Mouse (Mus musculus) liver (tissue): ENCODE data around the gene 1700020A23Rik.

Experiments used
- DNase-seq: peaks from one replicate; pipeline ENCODE4 v3.0.0-alpha.2; 2020; ENCODE audit warnings: mixed read lengths

1700020A23Rik gene

DNA sequence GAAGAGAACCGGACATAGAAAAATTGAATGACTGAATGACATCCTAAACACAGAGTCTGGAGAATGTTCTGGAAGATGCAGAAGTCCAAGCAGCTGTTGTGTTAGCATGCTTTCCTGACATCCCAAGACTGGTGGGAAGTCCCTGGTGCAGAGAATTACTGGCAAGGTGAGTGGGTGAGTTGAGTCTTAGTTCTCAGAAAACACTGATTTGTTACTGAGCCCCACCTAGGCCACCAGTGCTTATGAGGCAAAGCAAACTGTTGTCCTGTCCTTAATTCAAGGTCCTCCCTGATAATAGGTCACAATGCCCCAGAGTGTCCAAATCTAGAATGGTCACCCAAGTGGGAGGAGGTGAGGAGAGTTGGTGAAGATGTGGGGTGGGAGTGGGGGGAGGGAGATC is at the start of gene 1700020A23Rik, which contains the start of gene Gm28372:
Gene 1700020A23Rik, plus strand, starts transcription at position 321 of the 400 bp plus-strand sequence.
Gene Gm28372, plus strand, starts transcription at position 301 of the 400 bp plus-strand sequence.
- DNase-seq, result no peak

DNA sequence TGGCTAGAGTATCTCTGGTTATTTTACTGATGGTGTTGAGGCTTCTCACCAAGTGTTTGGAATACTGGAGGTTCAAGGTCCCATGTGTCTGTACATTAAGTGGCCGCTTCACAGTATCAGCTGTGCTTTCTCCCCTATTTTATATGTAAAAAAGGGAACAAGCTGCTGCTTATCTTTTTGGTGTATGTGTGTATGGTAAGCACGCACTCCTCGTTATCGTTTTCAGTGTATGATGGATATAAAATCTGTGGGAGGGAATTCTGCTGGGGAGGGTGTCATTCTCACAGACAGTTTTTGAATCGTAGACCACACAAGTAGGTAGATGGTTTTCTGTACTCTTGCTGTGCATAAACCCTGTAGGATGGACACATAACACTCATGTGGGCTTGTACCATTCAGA is 47.5 kb upstream of the 1700020A23Rik start:
- DNase-seq, result no peak

DNA sequence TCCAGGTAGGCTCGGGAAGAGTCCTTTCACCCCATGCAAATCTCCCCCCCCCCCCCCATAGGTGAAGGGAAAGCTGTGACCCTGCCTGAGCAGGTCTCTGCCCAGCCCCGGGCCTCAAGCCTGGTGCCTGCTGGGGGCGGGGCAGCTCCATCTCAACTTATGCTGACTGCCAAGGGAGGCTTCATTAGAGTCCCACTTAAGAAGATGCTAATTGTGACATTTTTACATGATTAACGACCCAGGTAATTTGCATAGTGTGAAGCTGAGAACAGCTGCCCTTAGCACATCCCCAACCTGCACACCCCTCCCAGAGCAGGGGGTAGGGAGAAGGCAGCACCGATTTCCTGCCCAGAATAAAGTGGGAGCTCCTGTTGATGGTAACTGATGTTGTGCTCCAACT is 46.2 kb upstream of the 1700020A23Rik start:
- DNase-seq, result no peak

DNA sequence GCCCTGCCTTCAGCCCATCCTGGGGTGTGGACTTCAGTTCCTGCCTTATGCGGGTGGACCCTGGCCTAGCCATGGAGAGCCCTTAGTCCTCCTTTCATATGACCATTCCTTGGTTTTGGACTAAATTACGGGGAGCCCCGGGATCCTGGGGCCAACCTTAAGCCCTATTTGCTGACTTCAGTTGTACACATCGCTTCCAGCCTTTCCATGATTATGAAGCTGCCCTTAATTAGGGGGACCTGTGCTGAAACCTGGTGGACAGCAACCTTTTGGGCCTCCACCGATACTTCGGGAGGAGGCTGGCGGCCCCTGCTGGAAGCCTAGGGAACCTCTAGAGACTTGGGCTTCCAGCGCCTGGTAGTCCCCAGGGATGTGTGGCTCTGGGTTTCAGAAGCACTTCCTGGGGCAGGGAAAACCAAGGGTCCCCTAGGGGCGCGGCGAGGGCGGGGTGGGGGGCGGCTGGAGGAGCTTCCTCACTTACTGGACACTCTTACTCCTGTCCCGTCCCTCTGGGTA is 42.5 kb upstream of the 1700020A23Rik start:
- DNase-seq, result peak; percentile 58

DNA sequence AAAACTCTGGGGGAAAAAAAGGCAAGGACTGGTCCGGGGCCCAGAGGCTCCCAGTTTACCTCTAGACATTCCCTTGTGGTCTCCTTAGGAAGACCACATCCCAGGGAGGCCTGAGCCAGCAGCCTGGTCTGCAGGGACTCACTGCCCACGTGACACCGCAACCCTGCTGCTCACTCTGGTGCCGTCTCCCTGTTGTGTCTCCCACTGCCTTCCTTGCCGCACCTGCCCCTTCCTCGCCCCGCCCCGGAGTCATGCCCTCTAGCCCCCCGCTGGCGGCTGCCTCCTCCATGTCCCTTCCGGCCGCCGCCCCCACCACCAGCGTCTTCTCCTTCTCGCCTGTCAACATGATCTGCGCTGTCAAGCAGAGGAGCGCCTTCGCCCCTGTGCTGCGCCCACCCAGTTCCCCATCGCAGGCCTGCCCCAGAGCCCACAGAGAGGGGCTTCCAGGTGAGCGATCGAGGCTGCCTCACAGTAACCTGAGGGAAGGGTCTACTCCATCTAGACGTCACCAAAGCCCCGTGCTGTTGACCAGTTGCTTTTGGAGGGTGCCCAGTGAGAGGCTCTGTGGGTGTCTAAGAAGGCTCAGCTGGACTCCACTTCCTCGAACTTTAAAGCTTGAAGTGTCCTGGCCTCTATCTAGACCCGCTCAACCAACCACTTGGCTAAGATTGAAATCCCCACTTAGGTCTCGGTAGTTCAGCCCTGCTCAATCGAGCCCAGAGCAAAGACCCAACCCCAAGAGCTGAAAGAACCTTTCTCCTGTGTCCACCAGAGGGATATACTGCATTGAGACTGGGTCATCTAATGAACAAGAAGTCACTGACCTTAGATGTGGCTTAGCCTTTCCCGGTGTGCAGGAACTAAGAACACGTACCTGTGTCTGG is 39.6 kb upstream of the 1700020A23Rik start:
- DNase-seq, result peak; percentile 8

DNA sequence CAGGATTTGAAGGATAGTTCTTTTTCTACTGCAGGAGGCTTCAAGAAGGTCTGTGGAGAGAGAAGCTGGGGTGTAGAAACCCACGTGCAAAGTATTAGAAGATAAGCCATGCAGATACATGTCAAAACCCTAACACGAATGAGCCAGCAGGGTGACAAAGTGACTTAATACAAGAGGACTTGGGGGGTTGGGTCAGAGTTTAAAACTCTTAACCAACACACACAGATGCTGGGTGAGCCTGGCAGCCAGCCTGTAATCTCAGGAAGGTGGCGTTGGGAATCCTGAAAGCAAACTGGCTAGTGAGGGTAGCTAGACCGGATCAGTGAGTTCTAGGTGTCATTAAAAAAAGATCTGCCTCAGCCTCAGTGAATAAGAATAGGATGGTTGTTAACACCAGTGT is 37.7 kb upstream of the 1700020A23Rik start:
- DNase-seq, result no peak

DNA sequence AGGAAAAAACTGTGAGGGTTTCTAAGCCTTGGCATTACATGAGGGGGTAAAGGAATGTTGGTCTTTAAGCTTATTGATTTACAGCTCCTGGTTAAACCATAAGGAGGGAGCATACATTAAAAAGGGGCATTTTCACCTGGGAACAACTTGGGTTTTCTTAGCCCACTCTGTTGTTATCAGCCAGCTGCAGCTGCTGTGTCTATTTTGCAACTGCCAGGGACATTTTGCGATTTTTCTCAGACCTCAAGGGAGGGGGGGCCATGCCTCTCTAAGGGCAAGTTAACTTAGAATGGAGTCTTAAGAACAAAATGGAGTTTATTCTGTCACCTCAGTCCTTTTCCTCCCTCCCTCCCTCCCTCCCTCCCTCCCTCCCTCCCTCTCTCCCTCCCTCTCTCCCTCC is 32.0 kb upstream of the 1700020A23Rik start:
- DNase-seq, result peak; percentile 19

DNA sequence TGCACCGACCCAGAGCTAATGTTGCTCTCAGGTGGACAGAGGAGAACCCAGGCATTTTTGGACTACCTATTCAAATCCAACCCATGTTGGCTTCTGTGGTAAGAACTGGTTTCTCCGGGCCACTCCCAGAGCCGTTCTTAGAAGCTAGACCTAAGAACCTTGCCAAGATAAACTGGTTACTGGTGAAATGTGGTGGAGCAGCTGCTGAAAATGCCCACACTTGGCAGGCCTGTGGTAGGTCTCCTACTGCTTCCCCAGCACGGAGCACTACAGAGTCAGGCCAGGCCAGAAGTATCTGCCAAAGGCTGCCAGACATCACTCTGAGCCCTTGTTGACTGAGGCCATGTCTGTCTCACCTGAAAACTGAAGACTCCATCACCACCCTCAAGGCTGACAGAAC is 30.1 kb upstream of the 1700020A23Rik start:
- no peak for DNase-seq

DNA sequence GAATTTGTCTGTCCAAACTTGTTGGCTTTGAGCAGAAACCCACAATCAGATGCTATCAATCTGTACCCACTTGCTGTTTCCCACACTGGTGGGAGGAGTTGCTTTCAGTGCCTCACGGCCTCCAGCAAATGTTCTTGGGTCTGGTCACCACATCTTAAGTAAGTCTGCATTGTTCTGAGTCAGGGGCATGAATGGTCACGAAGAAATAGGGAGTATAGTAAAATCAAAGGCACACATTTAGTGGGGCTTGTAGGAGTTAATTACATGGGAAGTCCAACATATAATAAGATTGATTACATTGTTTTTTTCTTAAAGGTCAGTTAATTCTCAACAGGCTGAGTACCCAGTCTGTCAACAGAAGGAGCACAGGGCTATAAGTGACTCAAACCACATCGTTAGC is 21.9 kb upstream of the 1700020A23Rik start:
- DNase-seq, result no peak

DNA sequence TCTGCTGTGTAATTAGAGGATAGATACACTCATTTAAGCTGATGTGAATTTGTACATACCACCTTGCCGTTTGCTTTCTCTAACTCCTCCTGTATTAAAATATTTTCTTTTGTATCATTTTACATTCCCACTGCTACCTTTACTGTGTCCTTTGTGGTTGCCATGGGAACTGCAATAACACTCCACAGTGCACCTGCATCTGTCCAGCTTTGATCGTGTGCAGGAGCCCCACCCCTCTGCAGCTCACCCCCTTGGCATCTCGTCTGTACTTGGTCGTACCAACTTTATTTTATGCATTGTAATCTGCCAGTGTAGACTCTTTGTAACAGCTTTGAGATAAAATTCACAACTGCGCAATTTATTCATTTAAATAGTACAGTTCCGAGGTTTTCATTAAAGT is 21.2 kb upstream of the 1700020A23Rik start:
- no peak for DNase-seq

DNA sequence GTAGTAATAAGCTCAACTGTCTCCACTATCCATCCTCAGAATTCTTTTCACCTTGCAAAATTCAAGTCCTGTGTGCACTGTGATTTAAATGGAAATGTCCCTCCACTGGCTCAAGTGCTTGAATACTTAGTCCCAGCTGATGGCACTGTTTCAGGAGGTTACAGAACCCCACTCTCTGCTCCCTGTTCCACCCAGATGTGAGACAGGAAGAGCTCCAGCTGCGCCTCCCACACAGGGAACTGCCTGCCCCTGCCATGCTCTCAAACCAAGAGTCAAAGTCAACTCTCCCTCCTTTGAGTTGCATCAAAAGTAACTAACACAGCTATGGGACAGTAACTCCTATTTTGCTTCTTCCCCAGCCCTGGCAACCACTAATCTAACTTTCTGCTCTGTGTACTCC is 18.8 kb upstream of the 1700020A23Rik start:
- no peak for DNase-seq

DNA sequence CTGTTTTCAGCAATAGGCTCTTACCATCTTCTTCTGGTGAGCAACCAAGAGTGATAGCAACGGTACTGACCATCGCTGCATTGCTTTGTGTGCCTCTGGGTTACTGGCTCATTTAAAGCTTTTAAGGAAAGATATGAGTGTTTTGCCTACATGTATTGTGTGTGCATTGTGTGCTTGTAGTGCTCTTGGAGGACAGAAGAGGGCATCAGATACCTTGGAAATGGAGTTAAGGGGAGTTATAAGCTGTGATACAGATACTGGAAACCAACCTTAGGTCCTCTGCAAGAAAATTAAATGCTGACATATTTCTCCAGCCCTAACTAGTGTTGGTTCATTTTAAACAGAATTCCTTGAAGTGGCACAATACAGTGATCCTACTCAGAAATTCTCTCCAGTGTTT is 16.3 kb upstream of the 1700020A23Rik start:
- no peak for DNase-seq

DNA sequence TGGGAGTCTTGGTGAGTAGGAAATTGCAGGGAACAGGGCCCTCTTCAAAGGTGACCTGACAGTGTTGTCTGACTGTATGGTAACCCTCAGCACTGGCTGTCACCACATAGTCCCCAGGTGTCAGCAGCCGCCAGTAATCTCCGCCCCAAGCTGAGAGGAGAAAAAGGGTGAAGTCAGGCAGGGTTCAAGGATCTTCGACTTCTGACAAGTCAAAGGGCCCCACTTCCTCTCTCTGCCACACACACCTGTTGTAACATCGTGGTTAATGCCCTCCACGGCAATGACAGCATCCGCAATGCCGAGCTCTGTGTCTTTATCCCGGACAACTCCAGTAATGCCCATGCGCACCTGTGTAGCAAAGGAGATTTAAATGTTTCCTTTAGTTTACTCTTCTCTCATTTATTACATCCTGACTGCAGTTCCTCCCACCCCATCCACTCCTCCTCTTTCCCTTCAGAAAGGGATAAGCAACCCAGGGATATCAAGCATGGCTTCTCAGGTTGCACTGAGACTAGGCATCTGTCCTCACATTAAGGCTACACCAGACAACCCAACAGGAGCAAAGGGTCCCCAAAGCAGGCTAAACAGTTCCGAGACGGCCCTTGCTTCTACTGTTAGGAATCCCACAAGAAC is 13.9 kb upstream of the 1700020A23Rik start:
- no peak for DNase-seq

DNA sequence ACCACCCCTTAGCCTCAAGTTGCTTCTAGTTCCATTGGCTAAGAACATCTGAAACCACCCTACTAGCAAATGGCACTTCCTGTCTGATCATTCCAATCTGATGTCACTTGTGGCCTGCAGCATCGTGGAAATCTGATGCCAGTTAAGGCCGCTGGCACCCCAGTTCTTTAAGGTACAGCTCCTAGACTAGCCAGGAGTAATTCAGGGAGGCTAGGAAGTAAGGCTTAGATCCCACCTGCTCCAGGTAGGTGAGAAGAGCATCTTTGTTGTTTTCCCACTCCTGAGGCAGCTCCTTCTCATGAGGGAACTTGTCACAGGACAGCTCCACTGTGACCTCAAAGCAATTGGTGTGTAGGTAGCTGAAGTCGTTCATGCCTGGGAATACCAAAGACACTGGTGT is 12.2 kb upstream of the 1700020A23Rik start:
- no peak for DNase-seq

DNA sequence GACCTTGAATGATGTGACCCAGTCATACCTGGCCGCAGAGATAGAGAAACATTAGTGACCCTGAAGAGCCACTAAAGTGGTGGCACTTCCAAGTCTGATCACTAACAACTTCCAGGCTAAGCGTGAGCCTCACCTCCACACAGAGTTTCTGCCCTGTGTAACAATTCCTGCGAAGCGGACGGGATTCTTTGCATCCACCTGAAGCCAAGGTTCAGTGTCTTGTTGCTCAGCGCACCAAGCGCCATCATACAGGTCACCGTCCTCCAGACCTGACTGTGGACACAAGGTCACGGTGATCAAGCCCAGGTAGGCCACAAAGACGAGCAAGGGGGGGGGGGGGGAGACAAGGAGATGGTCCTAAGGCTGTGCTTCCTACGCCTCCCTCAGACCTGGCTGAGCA is 9.4 kb upstream of the 1700020A23Rik start:
- no peak for DNase-seq

DNA sequence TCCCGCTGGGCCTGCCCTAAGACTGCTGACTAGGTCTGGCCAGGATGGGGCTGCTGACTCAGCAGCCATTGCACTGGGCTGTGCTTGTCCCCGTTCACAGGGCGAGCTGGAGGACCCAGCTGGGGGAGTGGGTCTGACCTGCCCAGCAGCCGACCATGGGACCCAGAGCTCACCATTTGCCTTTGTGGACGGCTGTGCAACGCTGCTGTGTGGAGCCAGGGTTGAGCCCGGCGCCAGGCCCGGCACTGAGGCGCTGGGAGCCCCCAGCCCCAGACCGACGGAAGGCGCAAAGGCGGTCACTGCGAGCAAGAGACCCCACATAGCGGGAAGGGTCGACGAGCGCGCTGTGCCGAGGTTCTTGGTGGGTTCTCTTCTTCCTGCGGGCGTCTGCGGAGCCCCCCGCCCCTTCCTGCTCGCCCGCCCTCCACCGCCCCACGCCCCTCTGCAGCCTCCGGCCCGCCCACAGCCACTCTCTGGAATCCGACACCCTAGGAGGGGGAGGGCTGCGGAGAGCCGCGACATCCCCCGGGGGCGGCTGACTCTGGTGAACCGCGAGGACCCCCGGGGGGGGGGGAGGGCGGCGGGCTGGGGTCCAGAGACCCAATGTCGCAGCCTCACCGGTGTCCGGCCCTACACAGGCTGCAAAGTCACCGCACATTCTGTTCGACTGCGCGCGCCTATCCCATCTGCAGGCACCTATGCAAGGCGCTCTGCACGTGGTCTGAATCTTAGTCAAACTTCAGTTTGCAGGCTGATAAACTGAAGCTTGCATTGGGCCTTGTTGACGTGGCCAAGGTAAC is 7.7 kb upstream of the 1700020A23Rik start, which contains the start of gene Cpxm1:
Gene Cpxm1, minus strand, starts transcription at position 389 of the 800 bp plus-strand sequence.
- peak; percentile 53 for DNase-seq

DNA sequence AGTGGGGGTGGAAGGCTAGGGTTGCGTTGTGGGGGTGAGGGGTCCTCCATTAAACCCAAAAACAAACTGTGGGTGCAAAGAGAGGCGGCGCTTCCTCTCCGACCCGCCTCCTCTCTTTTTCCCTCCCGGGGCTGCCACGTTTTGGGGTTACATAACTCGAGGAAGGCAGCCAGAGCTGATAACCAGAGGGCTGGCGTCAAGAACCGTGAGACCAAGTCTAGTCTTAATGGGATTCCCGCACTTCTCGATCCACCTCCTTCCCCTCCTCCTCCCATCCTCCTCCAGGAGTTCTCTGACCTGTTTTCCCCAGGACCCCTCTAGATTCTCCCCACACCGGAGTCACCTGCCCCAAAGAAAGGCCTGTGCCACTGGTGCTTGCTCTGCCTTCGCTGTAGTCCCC is 7.0 kb upstream of the 1700020A23Rik start:
- no peak for DNase-seq

DNA sequence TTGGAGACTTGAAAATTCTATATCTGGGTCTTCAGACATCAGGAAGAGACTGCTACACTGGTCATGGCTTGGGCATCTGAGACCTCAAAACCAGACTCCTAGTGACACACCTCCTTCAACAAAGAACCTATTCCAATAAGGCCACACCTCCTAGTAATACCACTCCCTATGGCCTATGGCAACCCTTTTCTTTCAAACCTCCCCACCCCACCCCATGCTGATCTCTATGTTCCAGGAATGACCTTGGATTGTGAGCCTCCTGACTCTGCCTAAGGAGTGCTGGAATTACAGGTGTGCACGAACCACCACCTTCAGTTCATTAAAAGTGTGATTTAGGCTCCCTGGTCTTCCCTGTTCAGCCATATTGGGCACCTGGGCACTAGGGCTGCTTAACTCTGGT is 5.0 kb upstream of the 1700020A23Rik start:
- no peak for DNase-seq

DNA sequence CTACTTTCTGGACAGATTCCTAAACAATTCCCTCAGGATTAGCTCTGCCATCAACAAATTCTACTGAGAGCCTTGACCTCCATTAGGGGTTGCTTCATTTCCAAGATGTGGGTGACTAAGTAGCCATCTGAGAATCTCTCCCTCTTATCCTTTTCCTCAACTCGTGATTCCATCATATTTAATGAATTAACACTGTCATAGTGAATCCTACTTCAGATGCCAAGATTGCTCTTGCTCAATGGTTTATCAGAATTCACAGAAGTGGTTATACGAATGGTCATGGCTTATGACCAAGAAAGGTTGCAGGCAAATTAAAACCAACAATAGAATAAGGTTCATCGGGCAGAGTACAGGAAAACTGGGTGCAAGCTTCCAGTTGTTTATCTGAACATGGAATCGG is 3.2 kb upstream of the 1700020A23Rik start:
- no peak for DNase-seq

DNA sequence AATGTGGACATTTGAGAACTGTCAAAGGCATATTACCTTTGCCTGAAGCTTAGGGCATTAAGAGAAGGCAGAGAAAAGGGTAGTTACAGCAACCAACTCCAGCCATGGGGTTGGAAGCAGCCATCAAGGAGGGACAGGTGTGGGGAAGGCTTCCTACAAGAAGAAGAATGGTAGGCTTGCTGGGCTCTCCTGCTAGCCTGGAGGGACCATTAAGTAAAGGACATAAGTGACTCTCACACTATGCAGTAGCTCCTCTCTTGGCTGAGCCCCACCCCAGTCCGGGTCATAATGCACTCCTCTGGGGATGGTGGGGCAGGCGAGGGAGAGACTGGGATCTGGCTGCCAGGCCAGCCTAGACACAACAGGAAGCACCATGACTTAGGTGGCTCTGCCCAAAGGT is 1.1 kb downstream of the 1700020A23Rik start, which contains the start of gene Tmem239:
Gene Tmem239, plus strand, starts transcription at position 301 of the 400 bp plus-strand sequence.
- no peak for DNase-seq

DNA sequence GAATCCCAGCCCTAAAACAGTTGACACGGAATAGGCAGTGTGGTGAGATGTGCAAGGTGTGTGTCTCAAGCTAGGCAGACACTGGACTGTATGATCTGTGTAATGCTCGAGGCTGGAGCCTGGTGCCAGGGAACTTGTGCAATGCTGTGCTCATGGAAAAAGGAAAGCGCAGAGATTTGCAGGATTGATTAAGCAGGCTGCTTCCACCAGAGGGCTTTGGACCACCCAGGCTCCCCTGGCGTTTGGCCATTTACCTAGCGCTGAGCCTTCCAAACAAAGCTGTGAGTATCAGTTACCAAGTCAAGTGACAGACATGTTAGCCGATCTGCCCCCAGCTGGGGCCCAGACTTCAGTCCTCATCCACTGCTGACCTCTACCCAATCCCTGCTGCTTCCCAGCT is 3.1 kb downstream of the 1700020A23Rik start:
- no peak for DNase-seq

DNA sequence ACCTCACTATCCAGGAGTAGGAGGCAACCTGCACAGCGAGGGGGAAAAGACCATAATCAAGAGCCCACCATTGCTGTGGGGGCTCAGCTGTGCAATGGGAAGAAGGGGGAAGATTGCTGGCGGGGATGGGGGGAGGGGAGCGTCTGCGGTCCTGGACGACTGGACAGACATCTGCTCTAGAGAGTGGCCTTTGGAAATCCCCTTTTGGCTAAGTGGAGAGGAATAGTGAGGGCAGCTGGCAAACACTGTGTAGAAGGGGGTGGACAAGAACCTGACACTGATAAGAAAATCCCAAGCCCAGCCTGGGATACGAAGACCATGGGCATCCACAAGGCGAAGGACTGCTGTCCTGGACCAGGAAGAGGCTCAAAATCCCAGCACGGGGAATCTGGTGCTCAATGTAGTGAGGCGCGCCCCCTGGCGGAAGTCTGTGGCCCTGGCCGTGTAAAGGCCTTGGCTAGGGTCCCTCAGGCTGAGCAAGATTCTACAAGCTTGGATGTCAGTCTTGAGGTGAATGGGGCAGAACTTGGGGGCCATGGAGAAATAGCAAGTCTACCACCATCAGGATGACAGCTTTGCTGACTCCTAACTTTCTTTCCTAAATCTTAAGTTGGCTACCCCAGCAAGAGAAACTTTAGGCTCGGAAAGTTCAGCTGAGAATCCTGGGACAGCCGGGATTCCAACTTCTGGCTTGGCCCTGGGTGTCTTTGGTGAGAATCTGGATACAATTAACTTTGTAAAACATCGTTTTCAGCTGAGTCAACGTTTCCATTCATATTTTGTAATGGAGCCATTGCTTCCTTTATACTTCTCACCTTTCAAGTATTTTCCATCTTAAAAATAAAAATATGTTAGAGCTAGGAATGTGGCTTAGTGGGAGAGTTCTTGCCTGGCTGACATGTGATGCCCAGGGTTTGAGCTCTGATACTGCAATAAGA is 6.8 kb downstream of the 1700020A23Rik start:
- DNase-seq, result peak; percentile 78
